Mouse (Mus musculus): ENCODE measurements around the gene Prl2b1.

The Prl2b1 gene

DNA sequence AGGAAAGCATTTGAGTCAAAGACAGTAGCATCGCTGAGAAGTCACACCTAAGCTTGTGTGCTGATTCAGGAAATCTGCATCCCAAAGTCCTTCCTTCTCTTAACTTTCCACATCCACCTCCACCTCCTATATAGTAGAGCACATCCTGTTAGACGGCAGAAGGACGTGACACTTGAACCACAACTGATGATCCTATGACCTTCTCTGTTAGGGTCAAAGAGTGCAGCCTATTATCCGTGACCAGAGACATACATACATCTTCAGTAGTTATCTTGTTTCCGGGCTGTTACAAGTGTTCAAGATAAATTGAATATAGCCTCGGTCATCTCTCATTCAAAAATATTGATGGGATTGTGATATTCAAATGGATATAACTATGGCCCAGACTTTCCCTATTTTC lies at the start of gene Prl2b1:
Gene Prl2b1, minus strand, starts transcription at position 101 of the 400 bp plus-strand sequence.
- no peak for DNase-seq

DNA sequence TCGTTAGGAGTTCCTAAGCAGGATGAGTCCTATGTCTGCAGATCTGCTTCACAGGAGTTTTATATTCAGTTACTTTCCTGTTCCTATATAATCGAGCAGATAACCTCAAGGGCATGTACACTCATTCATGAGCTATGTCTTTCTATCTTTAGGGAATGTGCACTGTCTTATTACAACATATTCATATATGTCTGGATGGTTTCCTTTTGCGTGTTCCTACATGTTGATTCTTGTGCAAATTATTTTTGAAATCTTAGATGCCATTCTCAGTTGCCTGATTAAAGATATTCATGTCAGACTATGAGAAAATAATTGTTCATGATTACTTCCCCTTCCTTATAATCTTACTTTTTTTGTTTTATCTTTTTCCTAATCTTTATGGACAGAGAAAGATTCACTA lies 47.9 kb upstream of the Prl2b1 start, which contains the start of gene Prl8a6:
Gene Prl8a6, minus strand, starts transcription at position 101 of the 400 bp plus-strand sequence.
- no peak for DNase-seq

DNA sequence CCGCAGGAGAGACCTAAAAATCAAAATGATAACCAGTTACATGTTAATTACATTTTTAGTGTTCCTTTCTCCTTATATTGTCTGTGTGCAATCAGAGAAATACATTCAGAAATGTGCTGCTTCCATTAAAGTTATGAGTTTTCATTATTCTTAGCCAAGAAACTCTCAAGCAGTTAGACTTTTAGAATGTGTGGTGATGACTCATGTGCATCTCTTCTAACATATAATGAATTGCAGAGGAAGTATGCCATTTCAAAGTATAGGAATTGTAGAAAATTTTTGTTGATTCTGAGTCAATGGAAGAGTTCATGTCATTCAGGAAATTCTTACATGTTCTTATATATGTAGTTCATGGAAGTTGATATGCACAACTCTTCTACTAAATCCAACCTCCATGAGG lies 42.5 kb upstream of the Prl2b1 start:
- DNase-seq, result no peak

DNA sequence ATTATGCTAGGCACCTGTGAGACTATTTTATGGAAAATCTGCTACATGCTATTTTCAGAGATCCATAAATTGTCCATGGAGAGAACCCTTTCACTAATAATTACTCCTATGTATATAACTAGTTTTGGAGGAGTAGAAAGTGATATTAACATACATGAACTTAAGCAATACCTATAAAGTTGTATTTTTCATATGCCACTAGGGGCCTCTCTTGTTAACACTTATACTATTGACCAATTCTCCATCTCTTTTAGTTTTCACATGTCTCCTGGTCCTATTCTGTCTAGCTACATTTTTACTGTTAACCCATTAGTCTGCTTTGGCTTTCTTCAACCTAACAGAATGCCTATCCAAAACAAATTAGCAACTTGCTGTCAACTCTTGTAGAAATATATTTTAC lies 23.0 kb upstream of the Prl2b1 start:
- DNase-seq, result no peak

DNA sequence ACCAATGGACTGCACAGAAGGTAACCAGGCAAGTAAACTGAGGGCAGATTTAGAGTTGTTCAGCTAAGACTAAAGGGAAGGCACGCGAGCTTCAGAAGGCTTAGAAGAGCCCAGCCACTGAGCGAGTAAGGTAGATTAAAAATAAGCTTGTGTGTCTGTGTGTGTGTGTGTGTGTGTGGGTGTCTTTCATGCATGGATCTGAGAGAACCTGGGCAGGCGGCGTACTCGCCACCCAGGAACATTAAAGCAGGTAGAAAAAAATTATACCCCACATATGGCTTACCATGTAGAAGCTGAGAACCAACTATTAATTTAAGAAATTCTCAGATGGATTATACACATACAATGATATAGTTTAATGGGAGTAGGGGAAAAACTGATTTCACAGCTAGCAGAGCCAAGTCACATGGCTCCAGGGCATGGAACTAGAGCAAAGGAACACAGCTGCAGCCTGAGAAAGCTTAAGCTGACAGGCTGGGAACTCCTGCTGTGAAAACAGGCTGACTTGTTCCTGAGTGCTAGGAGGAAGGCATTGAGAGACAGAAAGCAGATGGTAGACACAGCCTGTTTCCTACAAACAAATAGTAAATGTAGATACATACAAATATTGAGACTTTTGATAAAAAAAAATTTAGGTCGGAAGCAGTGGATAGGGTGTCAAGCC lies 8.5 kb upstream of the Prl2b1 start:
- no peak for DNase-seq

DNA sequence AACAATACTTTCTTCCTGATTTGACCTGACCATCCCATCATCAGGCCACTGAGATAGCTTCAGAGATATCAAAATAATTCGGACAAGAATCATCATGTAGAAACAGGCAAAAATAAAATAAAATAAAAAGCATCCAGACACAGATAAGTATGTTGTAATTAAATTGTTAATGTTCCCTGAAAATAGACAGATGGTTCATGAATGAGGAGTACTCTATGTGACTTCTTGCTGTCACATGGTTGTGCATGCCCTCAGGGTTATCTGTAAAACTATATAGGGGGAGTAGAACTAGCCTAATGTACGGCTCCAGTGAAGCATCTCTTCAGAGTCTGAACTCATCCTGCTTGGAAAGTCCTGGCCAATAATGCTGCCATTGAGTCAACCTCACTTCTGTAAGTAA lies 45.3 kb downstream of the Prl2b1 start, which contains the start of gene Prl8a2:
Gene Prl8a2, plus strand, starts transcription at position 301 of the 400 bp plus-strand sequence.
- DNase-seq, result no peak

DNA sequence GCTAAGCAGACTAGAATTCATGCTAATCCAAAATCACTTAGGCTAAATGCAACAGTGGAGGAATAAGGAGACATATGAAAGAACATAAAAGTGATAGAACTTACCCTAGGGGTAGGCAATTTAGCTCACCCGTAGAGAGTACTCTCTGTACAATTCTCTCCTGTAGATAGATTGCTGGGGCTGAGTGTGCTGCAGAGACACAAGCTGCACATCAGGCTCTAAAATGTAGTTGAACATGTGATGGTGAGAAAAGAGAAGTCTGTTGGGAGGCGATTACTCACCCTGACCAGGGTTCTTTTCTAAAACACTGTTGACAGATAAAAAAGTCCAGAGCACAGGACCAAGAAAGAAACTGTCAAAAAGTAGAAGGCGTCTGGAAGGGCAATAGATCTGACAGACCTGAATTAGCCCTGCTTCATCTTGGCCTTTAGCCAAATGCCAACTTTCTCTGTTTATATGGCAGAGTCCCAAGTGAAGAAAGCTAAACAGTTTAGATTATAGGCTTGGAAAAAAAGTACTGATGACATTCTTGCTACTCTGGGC lies 47.8 kb downstream of the Prl2b1 start:
- no peak for DNase-seq

DNA sequence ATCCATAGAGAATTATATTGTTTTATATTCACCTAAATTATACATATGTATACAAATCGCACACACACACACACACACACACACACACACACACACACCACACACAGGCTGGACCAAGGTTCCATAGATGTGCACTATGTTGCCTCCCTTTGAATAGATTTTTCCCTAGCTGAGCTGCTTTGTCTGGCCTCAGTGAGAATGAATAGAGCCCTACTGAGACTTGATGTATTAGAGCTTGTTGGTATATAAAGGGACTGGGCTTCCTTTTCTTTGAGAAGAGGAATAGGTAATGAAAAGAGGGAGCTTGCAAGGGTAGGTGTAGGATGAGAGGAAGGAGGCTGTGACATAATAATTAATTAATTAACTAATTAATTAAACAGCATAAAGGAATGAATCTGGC lies 55.7 kb downstream of the Prl2b1 start:
- DNase-seq, result no peak

Measured in kidney, adult 8-10 months (tissue).